Mouse (Mus musculus): ENCODE data around the gene Nrip3. TPM values are rescaled to one million over a fixed set of nuclear protein-coding genes. Genes with fewer than 3 reads are reported as not detected.
A peak's percentile ranks its signal among the peaks of the same experiment; 100 is the strongest.

Gene Nrip3
- polyA plus RNA-seq, 1 experiment from 2014 or later: 0.82 TPM

DNA sequence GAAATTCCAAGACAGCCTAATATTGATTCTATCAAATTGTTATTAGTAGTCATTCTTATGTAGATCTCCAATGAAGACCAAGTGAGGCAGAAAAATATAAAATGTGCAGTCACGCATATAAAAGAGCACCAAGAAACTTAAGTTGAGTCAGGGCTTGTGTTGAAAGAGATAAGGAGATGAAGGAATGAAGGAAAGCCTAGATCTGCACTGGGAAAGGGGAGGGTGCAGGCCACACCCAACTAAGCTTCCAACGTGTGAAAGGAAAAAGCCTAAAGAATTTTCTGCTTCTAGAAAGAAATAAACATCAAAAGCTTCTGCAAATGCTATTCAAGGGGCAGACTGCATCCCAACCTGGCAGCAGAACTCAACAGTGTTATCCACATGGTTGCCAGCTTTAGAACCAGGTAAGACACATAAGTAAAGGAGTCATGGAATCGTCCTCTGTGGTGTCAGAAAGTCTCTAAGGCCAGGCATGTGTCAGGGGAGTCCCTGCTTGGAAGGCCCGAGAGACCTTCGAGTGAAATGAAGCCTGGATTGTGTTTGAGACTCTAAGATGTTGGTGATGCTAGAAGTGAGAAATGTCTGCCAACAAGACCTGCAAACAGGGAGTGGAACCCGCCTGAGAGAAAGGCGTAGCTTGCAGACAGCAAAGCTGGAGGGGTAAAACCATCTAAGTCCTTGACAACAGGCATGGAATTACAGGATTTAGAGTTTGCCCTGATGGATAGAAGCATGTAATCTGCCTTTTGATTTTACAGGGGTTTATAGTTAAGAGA lies 14.1 kb downstream of the Nrip3 start:
- Histone ChIP-seq H3K4me1 (ENCODE audit: control insufficient read depth in 2 of 2, insufficient read depth in 2 of 2, low read length in 2 of 2) (no peaks in the 10 kb centered on the region), H3K4me3 (ENCODE audit: control insufficient read depth in 1 of 2, insufficient read depth in 1 of 2, low read depth in 1 of 2, low read length in 2 of 2) (no peak overlapping the region), H3K9ac (ENCODE audit: low read length) (no peak overlapping the region), H3K36me3 (ENCODE audit: control insufficient read depth, insufficient read depth, low read length) (no peaks in the 10 kb centered on the region), H3K27ac (replicated peaks in 1 of 2; ENCODE audit: control insufficient read depth in 1 of 2, insufficient read depth in 1 of 2, low read depth in 2 of 2, low read length in 2 of 2) (no peak overlapping the region), H3K9me3 (ENCODE audit: control insufficient read depth, low read length) (no peaks in the 10 kb centered on the region), H3K27me3 (ENCODE audit: control insufficient read depth, insufficient read depth, low read length) (no peaks in the 10 kb centered on the region), H3K4me2 (ENCODE audit: low read length) (no peak overlapping the region)
- 71% methylated on average over 7 of the region's 7 CpGs for WGBS
- ATAC-seq (ENCODE audit: insufficient number of reproducible peaks, insufficient read depth, low FRiP score, low read depth): no peak

DNA sequence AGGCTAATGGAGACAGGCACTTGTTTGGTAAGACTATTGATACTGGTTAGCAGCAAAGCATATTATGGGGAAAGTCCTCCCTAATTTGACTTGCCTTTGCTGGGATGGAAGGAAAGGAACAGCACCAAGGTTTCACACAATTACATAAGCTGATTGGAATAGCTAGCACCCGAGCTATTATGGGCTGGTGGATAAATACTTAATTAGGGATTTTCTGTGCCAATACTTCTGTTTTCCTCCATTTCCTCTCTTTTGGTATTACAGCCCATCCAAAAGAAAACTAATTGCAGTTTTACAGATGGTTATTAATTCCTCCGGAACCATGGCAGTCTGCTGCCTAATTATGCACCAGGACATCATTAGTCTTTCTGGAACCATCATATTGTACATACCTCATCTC lies 17.8 kb downstream of the Nrip3 start:
- H3K4me2 ChIP-seq (ENCODE audit: low read length): no peak overlapping the region
- ATAC-seq (ENCODE audit: insufficient number of reproducible peaks, insufficient read depth, low FRiP score, low read depth): no peak
- no peaks in the 10 kb centered on the region for H3K36me3 ChIP-seq (ENCODE audit: control insufficient read depth, insufficient read depth, low read length)
- H3K4me1 ChIP-seq (ENCODE audit: control insufficient read depth in 2 of 2, insufficient read depth in 2 of 2, low read length in 2 of 2): no peaks in the 10 kb centered on the region
- H3K9ac ChIP-seq (ENCODE audit: low read length): no peak overlapping the region
- H3K4me3 ChIP-seq (ENCODE audit: control insufficient read depth in 1 of 2, insufficient read depth in 1 of 2, low read depth in 1 of 2, low read length in 2 of 2): no peak overlapping the region
- WGBS: 56% methylated on average over 2 of the region's 2 CpGs
- no peak overlapping the region for H3K27ac ChIP-seq (replicated peaks in 1 of 2; ENCODE audit: control insufficient read depth in 1 of 2, insufficient read depth in 1 of 2, low read depth in 2 of 2, low read length in 2 of 2)
- H3K27me3 ChIP-seq (ENCODE audit: control insufficient read depth, insufficient read depth, low read length): no peaks in the 10 kb centered on the region
- H3K9me3 ChIP-seq (ENCODE audit: control insufficient read depth, low read length): no peaks in the 10 kb centered on the region

DNA sequence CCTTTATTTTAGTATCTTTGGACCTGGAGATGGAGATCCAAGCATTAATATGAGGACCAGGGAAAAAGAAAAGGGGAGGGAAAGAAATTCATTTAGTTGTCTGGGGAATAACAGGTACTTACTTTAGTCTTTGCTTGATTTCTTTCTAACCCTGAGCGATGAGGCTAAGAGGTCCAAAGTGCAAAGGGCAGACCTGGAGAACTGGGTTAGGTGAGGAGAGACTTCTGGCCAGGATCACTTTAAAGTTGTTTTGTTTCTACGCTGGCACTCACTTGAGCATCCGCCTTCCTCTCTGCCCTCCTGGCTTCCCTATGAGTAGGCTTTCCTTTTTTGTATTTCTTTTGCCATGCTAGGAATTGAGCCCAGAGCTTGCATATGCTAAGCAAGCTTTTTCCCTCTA lies 25.5 kb downstream of the Nrip3 start:
- H3K4me2 ChIP-seq (ENCODE audit: low read length): no peak overlapping the region
- ATAC-seq (ENCODE audit: insufficient number of reproducible peaks, insufficient read depth, low FRiP score, low read depth): no peak
- 97% methylated on average over 3 of the region's 3 CpGs for WGBS
- H3K27me3 ChIP-seq (ENCODE audit: control insufficient read depth, insufficient read depth, low read length): no peaks in the 10 kb centered on the region
- H3K9me3 ChIP-seq (ENCODE audit: control insufficient read depth, low read length): no peaks in the 10 kb centered on the region
- H3K4me3 ChIP-seq (ENCODE audit: control insufficient read depth in 1 of 2, insufficient read depth in 1 of 2, low read depth in 1 of 2, low read length in 2 of 2): no peak overlapping the region
- H3K36me3 ChIP-seq (ENCODE audit: control insufficient read depth, insufficient read depth, low read length): 0 out of 2 replicates have a peak, but pooled peaks cover 4% of the 10 kb centered on the region
- no peak overlapping the region for H3K9ac ChIP-seq (ENCODE audit: low read length)
- no peak overlapping the region for H3K27ac ChIP-seq (replicated peaks in 1 of 2; ENCODE audit: control insufficient read depth in 1 of 2, insufficient read depth in 1 of 2, low read depth in 2 of 2, low read length in 2 of 2)
- peaks cover 2 to 11% of the 10 kb centered on the region in 2 experiments; a peak in 3 of 4 replicates for H3K4me1 ChIP-seq (ENCODE audit: control insufficient read depth in 2 of 2, insufficient read depth in 2 of 2, low read length in 2 of 2)

DNA sequence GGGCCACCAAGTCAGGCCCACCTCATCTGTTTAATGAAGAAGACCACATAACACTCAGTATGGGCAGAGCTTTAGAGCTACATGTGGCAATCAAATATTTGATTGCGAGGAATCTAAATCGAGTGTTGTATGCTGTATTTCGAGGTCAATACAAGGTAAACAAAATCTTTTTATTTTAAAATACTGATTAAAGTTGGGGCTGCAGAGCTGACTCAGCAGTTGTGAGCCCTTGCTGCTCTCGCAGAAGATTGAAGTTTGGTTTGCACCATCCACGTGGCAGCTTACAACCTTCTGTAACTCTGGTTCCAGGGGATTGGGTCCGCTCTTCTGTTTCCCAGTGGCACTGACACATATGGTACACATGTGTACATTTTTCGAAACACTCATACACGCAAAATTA lies 27.8 kb downstream of the Nrip3 start:
- ATAC-seq (ENCODE audit: insufficient number of reproducible peaks, insufficient read depth, low FRiP score, low read depth): no peak
- Histone ChIP-seq H3K9me3 (ENCODE audit: control insufficient read depth, low read length) (no peaks in the 10 kb centered on the region), H3K27ac (replicated peaks in 1 of 2; ENCODE audit: control insufficient read depth in 1 of 2, insufficient read depth in 1 of 2, low read depth in 2 of 2, low read length in 2 of 2) (no peak overlapping the region), H3K9ac (ENCODE audit: low read length) (no peak overlapping the region), H3K36me3 (ENCODE audit: control insufficient read depth, insufficient read depth, low read length) (peaks cover 10% of the 10 kb centered on the region; the same call in 1 of the 2 replicates), H3K4me1 (ENCODE audit: control insufficient read depth in 2 of 2, insufficient read depth in 2 of 2, low read length in 2 of 2) (peaks cover 2 to 17% of the 10 kb centered on the region in 2 experiments; a peak in 3 of 4 replicates), H3K27me3 (ENCODE audit: control insufficient read depth, insufficient read depth, low read length) (no peaks in the 10 kb centered on the region), H3K4me2 (ENCODE audit: low read length) (no peak overlapping the region), H3K4me3 (ENCODE audit: control insufficient read depth in 1 of 2, insufficient read depth in 1 of 2, low read depth in 1 of 2, low read length in 2 of 2) (no peak overlapping the region)
- WGBS: 90% methylated on average over 8 of the region's 8 CpGs

DNA sequence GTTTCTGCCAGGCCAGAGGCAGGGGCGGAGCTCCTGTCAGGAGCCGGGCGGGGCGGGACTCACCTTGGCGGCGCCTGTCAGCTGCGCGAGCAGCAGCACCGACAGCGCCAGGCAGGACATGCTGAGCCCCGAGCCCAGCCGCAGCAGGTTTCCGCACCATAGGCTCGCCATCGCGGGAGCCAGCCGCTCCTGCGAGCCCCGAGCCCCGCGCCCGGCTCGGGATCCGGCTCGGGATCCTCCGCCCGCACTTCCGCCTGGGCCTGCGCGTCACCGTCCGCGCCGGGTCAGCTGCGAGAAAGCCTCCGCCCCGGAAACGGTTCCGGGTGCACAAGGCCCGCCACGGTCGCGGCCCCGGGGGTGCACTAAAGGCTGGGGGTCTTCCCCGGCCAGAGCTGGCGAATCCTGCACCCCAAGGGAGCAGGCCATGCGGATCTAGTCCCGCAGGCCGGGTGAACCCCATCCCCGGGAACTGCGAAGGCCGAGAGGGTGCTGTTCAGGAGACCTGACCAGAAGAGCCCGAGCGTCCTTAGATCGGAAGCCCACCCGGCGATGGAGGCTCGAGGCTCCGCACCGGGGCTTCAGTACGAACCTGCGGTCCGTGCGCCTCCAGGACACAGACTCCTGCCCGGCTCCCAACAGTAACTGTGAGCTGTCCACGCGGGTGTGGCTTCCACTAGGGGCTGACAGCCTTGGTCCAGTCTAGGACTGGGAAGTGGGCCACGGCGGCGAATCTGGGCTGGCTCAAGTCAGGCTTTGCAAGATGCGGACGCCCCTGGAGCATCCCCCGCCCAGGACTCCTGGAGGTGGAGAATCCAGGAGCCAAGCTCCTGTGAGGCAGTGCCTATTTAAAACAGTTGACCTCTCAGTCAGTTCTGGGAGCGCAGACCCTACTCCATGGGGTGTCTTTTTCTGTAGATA lies 29.6 kb downstream of the Nrip3 start, which contains the start of gene Tmem9b:
Gene Tmem9b (minus strand): TSS at position 868 of the 918 bp plus-strand sequence.
- Histone ChIP-seq H3K27me3 (ENCODE audit: control insufficient read depth, insufficient read depth, low read length) (no peaks in the 10 kb centered on the region), H3K4me1 (ENCODE audit: control insufficient read depth in 2 of 2, insufficient read depth in 2 of 2, low read length in 2 of 2) (peaks cover 2 to 17% of the 10 kb centered on the region in 2 experiments; a peak in 3 of 4 replicates), H3K27ac (replicated peaks in 1 of 2; ENCODE audit: control insufficient read depth in 1 of 2, insufficient read depth in 1 of 2, low read depth in 2 of 2, low read length in 2 of 2) (peak within 1 kb of the TSS; percentile 59 to 83), H3K36me3 (ENCODE audit: control insufficient read depth, insufficient read depth, low read length) (peaks cover 17% of the 10 kb centered on the region; the same call in 1 of the 2 replicates), H3K4me3 (ENCODE audit: control insufficient read depth in 1 of 2, insufficient read depth in 1 of 2, low read depth in 1 of 2, low read length in 2 of 2) (peak within 1 kb of the TSS; percentile 81 to 82), H3K9me3 (ENCODE audit: control insufficient read depth, low read length) (no peaks in the 10 kb centered on the region), H3K4me2 (ENCODE audit: low read length) (peak within 1 kb of the TSS; percentile 97), H3K9ac (ENCODE audit: low read length) (peak within 1 kb of the TSS; percentile 97)
- ATAC-seq (ENCODE audit: insufficient number of reproducible peaks, insufficient read depth, low FRiP score, low read depth): peak; percentile 76
- WGBS: under 1% methylated on average over 73 of the region's 74 CpGs

DNA sequence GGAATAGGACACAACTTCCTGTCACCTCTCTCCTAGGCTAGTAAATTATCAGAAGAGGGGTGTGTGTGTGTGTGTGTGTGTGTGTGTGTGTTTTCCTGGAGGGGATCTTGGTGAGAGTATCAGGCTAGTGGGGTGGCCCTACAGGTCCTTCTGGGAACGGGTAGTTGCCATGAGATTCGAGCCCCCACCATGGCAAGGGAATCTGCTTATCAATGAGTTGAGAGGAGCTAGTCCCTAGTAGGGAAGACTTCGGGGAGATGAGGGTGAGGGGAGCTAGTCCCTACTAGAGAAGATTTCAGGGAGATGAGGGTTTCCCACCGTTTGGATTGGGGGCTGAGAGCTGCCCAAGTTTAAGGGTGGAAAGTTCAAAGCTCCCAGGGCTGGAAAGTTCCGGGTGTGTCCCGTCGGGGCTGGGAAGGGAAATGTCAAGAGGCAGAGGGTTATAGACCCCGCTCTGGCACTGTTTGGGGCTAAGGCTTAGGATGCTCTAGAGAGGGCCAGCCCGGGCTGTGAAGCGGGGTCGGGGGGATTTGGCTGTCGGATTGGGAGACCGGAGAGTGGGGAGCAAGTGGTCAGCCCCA lies 30.3 kb downstream of the Nrip3 start:
- H3K36me3 ChIP-seq (ENCODE audit: control insufficient read depth, insufficient read depth, low read length): peaks cover 20% of the 10 kb centered on the region
- peak overlapping the region; percentile 97 for H3K4me2 ChIP-seq (ENCODE audit: low read length)
- H3K27me3 ChIP-seq (ENCODE audit: control insufficient read depth, insufficient read depth, low read length): no peaks in the 10 kb centered on the region
- H3K9ac ChIP-seq (ENCODE audit: low read length): peak overlapping the region; percentile 97
- WGBS: under 1% methylated on average over 13 of the region's 13 CpGs
- H3K27ac ChIP-seq (replicated peaks in 1 of 2; ENCODE audit: control insufficient read depth in 1 of 2, insufficient read depth in 1 of 2, low read depth in 2 of 2, low read length in 2 of 2): peak overlapping the region; percentile 23 to 83; a peak in 3 of 4 replicates
- no peak for ATAC-seq (ENCODE audit: insufficient number of reproducible peaks, insufficient read depth, low FRiP score, low read depth)
- peaks cover 2 to 17% of the 10 kb centered on the region in 2 experiments; a peak in 3 of 4 replicates for H3K4me1 ChIP-seq (ENCODE audit: control insufficient read depth in 2 of 2, insufficient read depth in 2 of 2, low read length in 2 of 2)
- no peaks in the 10 kb centered on the region for H3K9me3 ChIP-seq (ENCODE audit: control insufficient read depth, low read length)
- H3K4me3 ChIP-seq (ENCODE audit: control insufficient read depth in 1 of 2, insufficient read depth in 1 of 2, low read depth in 1 of 2, low read length in 2 of 2): peak overlapping the region; percentile 81 to 82

DNA sequence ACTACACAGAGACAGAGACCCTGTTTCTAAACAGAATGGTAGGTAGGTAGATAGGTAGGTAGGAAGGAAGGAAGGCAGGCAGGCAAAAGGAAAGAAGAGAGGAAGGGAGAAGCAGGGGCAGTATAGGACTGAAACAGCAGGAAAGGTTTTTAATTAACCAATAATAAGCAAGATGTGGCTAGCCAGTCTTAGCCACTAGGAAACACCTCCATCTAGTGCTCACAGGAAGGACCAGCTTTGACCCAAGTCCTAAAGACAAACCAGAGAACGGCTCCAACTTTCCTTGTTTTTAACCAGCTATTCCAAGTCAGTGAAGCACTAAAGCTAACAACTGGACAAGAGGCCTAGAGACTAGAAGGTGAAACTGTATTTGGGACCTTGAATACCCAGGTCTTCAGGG lies 34.1 kb downstream of the Nrip3 start:
- H3K9me3 ChIP-seq (ENCODE audit: control insufficient read depth, low read length): no peaks in the 10 kb centered on the region
- 52% methylated on average over 1 of the region's 1 CpGs for WGBS
- H3K27me3 ChIP-seq (ENCODE audit: control insufficient read depth, insufficient read depth, low read length): no peaks in the 10 kb centered on the region
- H3K4me2 ChIP-seq (ENCODE audit: low read length): no peak overlapping the region
- no peak for ATAC-seq (ENCODE audit: insufficient number of reproducible peaks, insufficient read depth, low FRiP score, low read depth)
- peaks cover 47% of the 10 kb centered on the region for H3K36me3 ChIP-seq (ENCODE audit: control insufficient read depth, insufficient read depth, low read length)
- peaks cover 2 to 9% of the 10 kb centered on the region in 2 experiments; a peak in 3 of 4 replicates for H3K4me1 ChIP-seq (ENCODE audit: control insufficient read depth in 2 of 2, insufficient read depth in 2 of 2, low read length in 2 of 2)
- no peak overlapping the region for H3K27ac ChIP-seq (replicated peaks in 1 of 2; ENCODE audit: control insufficient read depth in 1 of 2, insufficient read depth in 1 of 2, low read depth in 2 of 2, low read length in 2 of 2)
- no peak overlapping the region for H3K4me3 ChIP-seq (ENCODE audit: control insufficient read depth in 1 of 2, insufficient read depth in 1 of 2, low read depth in 1 of 2, low read length in 2 of 2)
- no peak overlapping the region for H3K9ac ChIP-seq (ENCODE audit: low read length)
